Mouse (Mus musculus): ENCODE results near the gene Rfwd3. TPM values are rescaled to one million over a fixed set of nuclear protein-coding genes. Genes with fewer than 3 reads are reported as not detected.

The Rfwd3 gene
- polyA plus RNA-seq, 1 experiment from 2014 or later: 30.9 TPM

- Histone ChIP-seq H3K9ac (replicated peaks; ENCODE audit: low read length) (no peak overlapping the region), H3K9me3 (ENCODE audit: control insufficient read depth, low read length) (no peaks in the 10 kb centered on the region), H3K36me3 (ENCODE audit: control insufficient read depth, insufficient read depth, low read length) (no peaks in the 10 kb centered on the region), H3K27me3 (ENCODE audit: control insufficient read depth, insufficient read depth, low read length) (no peaks in the 10 kb centered on the region), H3K27ac (replicated peaks; ENCODE audit: low read depth, low read length) (no peak overlapping the region), H3K4me2 (ENCODE audit: low read length) (no peak overlapping the region), H3K4me1 (ENCODE audit: control insufficient read depth, insufficient read depth, low read length) (peaks cover 8% of the 10 kb centered on the region), H3K4me3 (replicated peaks; ENCODE audit: low read depth, low read length) (no peak overlapping the region)
- ATAC-seq (ENCODE audit: low FRiP score, low TSS enrichment) (no peak), DNase-seq (no peak)
- WGBS: 89% methylated on average over 4 of the region's 4 CpGs
These were observed 38.0 kb downstream of the Rfwd3 start for GRCm38 (mm10) chr8:111261981-111262381.

- Histone ChIP-seq H3K27me3 (ENCODE audit: control insufficient read depth, insufficient read depth, low read length) (no peaks in the 10 kb centered on the region), H3K4me2 (ENCODE audit: low read length) (no peak overlapping the region), H3K4me3 (replicated peaks; ENCODE audit: low read depth, low read length) (no peak overlapping the region), H3K36me3 (ENCODE audit: control insufficient read depth, insufficient read depth, low read length) (no peaks in the 10 kb centered on the region), H3K9me3 (ENCODE audit: control insufficient read depth, low read length) (no peaks in the 10 kb centered on the region), H3K27ac (replicated peaks; ENCODE audit: low read depth, low read length) (no peak overlapping the region), H3K9ac (replicated peaks; ENCODE audit: low read length) (no peak overlapping the region), H3K4me1 (ENCODE audit: control insufficient read depth, insufficient read depth, low read length) (peaks cover 8% of the 10 kb centered on the region)
- 95% methylated on average over 5 of the region's 5 CpGs for WGBS
- ATAC-seq (ENCODE audit: low FRiP score, low TSS enrichment): no peak
- DNase-seq: no peak
These were observed 39.8 kb downstream of the Rfwd3 start for GRCm38 (mm10) chr8:111260251-111260650.

GRCm38 (mm10) chr8:111259408-111259741 is 40.6 kb downstream of the Rfwd3 start:
- Histone ChIP-seq H3K27me3 (ENCODE audit: control insufficient read depth, insufficient read depth, low read length) (no peaks in the 10 kb centered on the region), H3K36me3 (ENCODE audit: control insufficient read depth, insufficient read depth, low read length) (no peaks in the 10 kb centered on the region), H3K4me3 (replicated peaks; ENCODE audit: low read depth, low read length) (peak overlapping the region; percentile 86), H3K9me3 (ENCODE audit: control insufficient read depth, low read length) (no peaks in the 10 kb centered on the region), H3K27ac (replicated peaks; ENCODE audit: low read depth, low read length) (peak overlapping the region; percentile 99), H3K4me1 (ENCODE audit: control insufficient read depth, insufficient read depth, low read length) (peaks cover 8% of the 10 kb centered on the region), H3K9ac (replicated peaks; ENCODE audit: low read length) (peak overlapping the region; percentile 94; the same call in 1 of the 2 replicates), H3K4me2 (ENCODE audit: low read length) (peak overlapping the region; percentile 68)
- WGBS: 9% methylated on average over 13 of the region's 13 CpGs
- peak; percentile 11; the same call in 1 of the 2 replicates for ATAC-seq (ENCODE audit: low FRiP score, low TSS enrichment)
- DNase-seq: no peak

GRCm38 (mm10) chr8:111258631-111259407 is 41.2 kb downstream of the Rfwd3 start, which contains the start of gene Glg1:
Gene Glg1 (minus strand): TSS chr8:111259216.
- peak within 1 kb of the TSS; percentile 86 for H3K4me3 ChIP-seq (replicated peaks; ENCODE audit: low read depth, low read length)
- under 1% methylated on average over 74 of the region's 76 CpGs for WGBS
- H3K9ac ChIP-seq (replicated peaks; ENCODE audit: low read length): peak within 1 kb of the TSS; percentile 94
- H3K27me3 ChIP-seq (ENCODE audit: control insufficient read depth, insufficient read depth, low read length): no peaks in the 10 kb centered on the region
- no peaks in the 10 kb centered on the region for H3K9me3 ChIP-seq (ENCODE audit: control insufficient read depth, low read length)
- DNase-seq (peak; percentile 98), ATAC-seq (ENCODE audit: low FRiP score, low TSS enrichment) (peak; percentile 93)
- peaks cover 8% of the 10 kb centered on the region for H3K4me1 ChIP-seq (ENCODE audit: control insufficient read depth, insufficient read depth, low read length)
- H3K36me3 ChIP-seq (ENCODE audit: control insufficient read depth, insufficient read depth, low read length): no peaks in the 10 kb centered on the region
- peak within 1 kb of the TSS; percentile 99 for H3K27ac ChIP-seq (replicated peaks; ENCODE audit: low read depth, low read length)
- H3K4me2 ChIP-seq (ENCODE audit: low read length): peak within 1 kb of the TSS; percentile 68

- H3K4me3 ChIP-seq (replicated peaks; ENCODE audit: low read depth, low read length): peak overlapping the region; percentile 86
- H3K27ac ChIP-seq (replicated peaks; ENCODE audit: low read depth, low read length): peak overlapping the region; percentile 99
- peaks cover 8% of the 10 kb centered on the region for H3K4me1 ChIP-seq (ENCODE audit: control insufficient read depth, insufficient read depth, low read length)
- DNase-seq: peak; percentile 77
- H3K9me3 ChIP-seq (ENCODE audit: control insufficient read depth, low read length): no peaks in the 10 kb centered on the region
- ATAC-seq (ENCODE audit: low FRiP score, low TSS enrichment): peak; percentile 65
- 1% methylated on average over 26 of the region's 26 CpGs for WGBS
- peak overlapping the region; percentile 68 for H3K4me2 ChIP-seq (ENCODE audit: low read length)
- H3K36me3 ChIP-seq (ENCODE audit: control insufficient read depth, insufficient read depth, low read length): no peaks in the 10 kb centered on the region
- no peaks in the 10 kb centered on the region for H3K27me3 ChIP-seq (ENCODE audit: control insufficient read depth, insufficient read depth, low read length)
- H3K9ac ChIP-seq (replicated peaks; ENCODE audit: low read length): peak overlapping the region; percentile 94
These were observed 41.9 kb downstream of the Rfwd3 start for GRCm38 (mm10) chr8:111258010-111258630.

GRCm38 (mm10) chr8:111252487-111253112 is 47.4 kb downstream of the Rfwd3 start:
- 87% methylated on average over 4 of the region's 4 CpGs for WGBS
- DNase-seq (no peak), ATAC-seq (ENCODE audit: low FRiP score, low TSS enrichment) (no peak)
- Histone ChIP-seq H3K4me3 (replicated peaks; ENCODE audit: low read depth, low read length) (no peak overlapping the region), H3K9ac (replicated peaks; ENCODE audit: low read length) (no peak overlapping the region), H3K4me1 (ENCODE audit: control insufficient read depth, insufficient read depth, low read length) (peaks cover 5% of the 10 kb centered on the region), H3K9me3 (ENCODE audit: control insufficient read depth, low read length) (no peaks in the 10 kb centered on the region), H3K27ac (replicated peaks; ENCODE audit: low read depth, low read length) (no peak overlapping the region), H3K36me3 (ENCODE audit: control insufficient read depth, insufficient read depth, low read length) (no peaks in the 10 kb centered on the region), H3K4me2 (ENCODE audit: low read length) (no peak overlapping the region), H3K27me3 (ENCODE audit: control insufficient read depth, insufficient read depth, low read length) (no peaks in the 10 kb centered on the region)

GRCm38 (mm10) chr8:111250111-111250510 is 49.9 kb downstream of the Rfwd3 start:
- H3K4me3 ChIP-seq (replicated peaks; ENCODE audit: low read depth, low read length): no peak overlapping the region
- no peak overlapping the region for H3K27ac ChIP-seq (replicated peaks; ENCODE audit: low read depth, low read length)
- H3K4me2 ChIP-seq (ENCODE audit: low read length): no peak overlapping the region
- WGBS: 78% methylated on average over 2 of the region's 2 CpGs
- DNase-seq (no peak), ATAC-seq (ENCODE audit: low FRiP score, low TSS enrichment) (no peak)
- H3K9me3 ChIP-seq (ENCODE audit: control insufficient read depth, low read length): no peaks in the 10 kb centered on the region
- H3K4me1 ChIP-seq (ENCODE audit: control insufficient read depth, insufficient read depth, low read length): no peaks in the 10 kb centered on the region
- no peaks in the 10 kb centered on the region for H3K36me3 ChIP-seq (ENCODE audit: control insufficient read depth, insufficient read depth, low read length)
- no peaks in the 10 kb centered on the region for H3K27me3 ChIP-seq (ENCODE audit: control insufficient read depth, insufficient read depth, low read length)
- no peak overlapping the region for H3K9ac ChIP-seq (replicated peaks; ENCODE audit: low read length)

- no peaks in the 10 kb centered on the region for H3K9me3 ChIP-seq (ENCODE audit: control insufficient read depth, low read length)
- H3K4me2 ChIP-seq (ENCODE audit: low read length): no peak overlapping the region
- H3K4me3 ChIP-seq (replicated peaks; ENCODE audit: low read depth, low read length): no peak overlapping the region
- H3K27ac ChIP-seq (replicated peaks; ENCODE audit: low read depth, low read length): no peak overlapping the region
- H3K4me1 ChIP-seq (ENCODE audit: control insufficient read depth, insufficient read depth, low read length): no peaks in the 10 kb centered on the region
- no peaks in the 10 kb centered on the region for H3K27me3 ChIP-seq (ENCODE audit: control insufficient read depth, insufficient read depth, low read length)
- H3K9ac ChIP-seq (replicated peaks; ENCODE audit: low read length): no peak overlapping the region
- DNase-seq (no peak), ATAC-seq (ENCODE audit: low FRiP score, low TSS enrichment) (no peak)
- no peaks in the 10 kb centered on the region for H3K36me3 ChIP-seq (ENCODE audit: control insufficient read depth, insufficient read depth, low read length)
These were observed 51.9 kb downstream of the Rfwd3 start for GRCm38 (mm10) chr8:111248136-111248535.

Measured in midbrain, embryonic 14.5 days (tissue).